Mouse (Mus musculus) CD4-positive naive resting alpha-beta T cell, adult 76 days (primary cell): ENCODE results near the gene Hopx. TPM values are rescaled to one million over a fixed set of nuclear protein-coding genes. Genes with fewer than 3 reads are reported as not detected.

Experiments
- total RNA-seq: library from RNA; stranded (reverse); gene quantifications from one replicate; pipeline ENCODE4 v1.2.4, GENCODE M21; 2023

The Hopx gene
- total RNA-seq: 12.5 TPM

DNA sequence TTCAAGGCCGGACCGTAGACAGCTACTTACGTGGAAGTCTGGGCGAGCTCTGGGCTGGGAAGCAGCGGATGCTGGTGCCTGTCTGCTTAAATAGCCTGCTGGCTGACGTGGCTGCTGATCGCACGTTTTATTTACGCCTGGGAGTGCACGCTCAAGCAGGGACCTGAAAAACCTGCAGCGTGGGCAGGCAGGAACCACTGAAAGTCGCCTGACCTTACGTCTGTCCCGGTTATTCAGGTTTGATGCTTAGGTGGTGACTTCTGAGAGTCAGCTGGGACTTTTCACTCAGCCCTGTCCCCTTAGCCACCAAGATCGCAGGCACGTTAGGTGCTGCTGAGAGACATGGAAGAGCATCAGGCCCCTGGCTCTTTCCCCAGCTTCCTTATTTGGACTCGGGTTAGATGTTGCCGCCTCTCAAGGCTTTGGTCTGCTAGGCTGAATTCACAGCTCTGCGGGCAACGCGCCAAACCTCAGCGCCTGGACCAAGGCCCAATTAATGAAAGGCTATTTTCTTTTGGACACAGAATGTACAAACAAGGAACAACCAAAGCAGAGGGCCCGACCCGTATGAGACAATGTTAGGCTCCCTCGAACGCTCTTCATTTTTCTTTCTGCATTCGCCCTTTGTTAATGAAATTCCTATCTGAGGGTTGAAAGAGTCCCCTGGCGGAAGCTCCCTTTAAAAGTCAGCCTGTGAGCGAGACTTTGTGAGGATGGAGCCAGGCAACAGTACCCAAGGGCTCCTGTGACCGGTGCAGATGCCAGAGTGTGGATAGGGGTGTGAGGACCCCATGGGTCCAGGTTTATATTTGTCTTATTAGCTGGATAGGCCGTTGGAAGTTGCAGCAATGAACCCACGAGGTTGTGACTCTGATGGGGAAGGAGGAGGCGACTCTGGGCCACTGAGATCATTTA lies at the start of gene Hopx:
Gene Hopx (minus strand): TSS at position 305 of the 915 bp plus-strand sequence.

Other genes starting within 250 kb of the Hopx start
- gene Aasdh, start 209.6 kb downstream of the Hopx start, total RNA-seq: 24.4 TPM
- 65.1 TPM for gene Paics, start 163.8 kb downstream of the Hopx start, total RNA-seq
- gene Ppat, start 163.5 kb downstream of the Hopx start, total RNA-seq: 21.4 TPM
- gene Srp72, start 140.4 kb downstream of the Hopx start, total RNA-seq: 188 TPM
- not detected for gene Arl9, start 111.1 kb downstream of the Hopx start, total RNA-seq
- gene Thegl, start 99.1 kb downstream of the Hopx start, total RNA-seq: not detected
- gene Spink2, start 96.3 kb upstream of the Hopx start, total RNA-seq: not detected
- 31.7 TPM for gene Rest, start 150.4 kb upstream of the Hopx start, total RNA-seq
- 14.3 TPM for gene Noa1, start 195.0 kb upstream of the Hopx start, total RNA-seq
- 41.6 TPM for gene Polr2b, start 195.0 kb upstream of the Hopx start, total RNA-seq